Mouse (Mus musculus): ENCODE data around the gene Smco3. TPM values are rescaled to one million over a fixed set of nuclear protein-coding genes. Genes with fewer than 3 reads are reported as not detected.

Gene Smco3
- total and polyA plus RNA-seq, 2 experiments, result not detected

GRCm38 (mm10) chr6:136817549-136817948 lies 17.7 kb downstream of the Smco3 start:
- DNase-seq (ENCODE audit: extremely low read depth, low read depth, low spot score), result no peak
- no peak overlapping the region for H3K9ac ChIP-seq (ENCODE audit: low read depth, low read length)
- no peaks in the 10 kb centered on the region for H3K4me1 ChIP-seq (ENCODE audit: control insufficient read depth, insufficient read depth, low read length)
- TF ChIP-seq POLR2A (IDR thresholded peaks at IDR 0.05; ENCODE audit: extremely low read depth, insufficient read depth, low read length) (no peak), CTCF (IDR thresholded peaks at IDR 0.05; ENCODE audit: low read depth, low read length) (no peak)
- 93% methylated on average over 3 of the region's 3 CpGs for WGBS
- H3K79me2 ChIP-seq (ENCODE audit: control insufficient read depth, insufficient read depth, low read length), result no peaks in the 10 kb centered on the region
- no peaks in the 10 kb centered on the region for H3K27me3 ChIP-seq (ENCODE audit: control insufficient read depth, insufficient read depth, low read length)
- H3K4me3 ChIP-seq (ENCODE audit: insufficient read depth, low read depth, low read length), result no peak overlapping the region
- H3K36me3 ChIP-seq (ENCODE audit: control insufficient read depth, insufficient read depth, low read length), result peaks cover 68% of the 10 kb centered on the region
- no peak overlapping the region for H3K27ac ChIP-seq (replicated peaks; ENCODE audit: insufficient read depth, low read depth, low read length)

GRCm38 (mm10) chr6:136816826-136817225 lies 18.4 kb downstream of the Smco3 start:
- no peaks in the 10 kb centered on the region for H3K27me3 ChIP-seq (ENCODE audit: control insufficient read depth, insufficient read depth, low read length)
- TF ChIP-seq CTCF (IDR thresholded peaks at IDR 0.05; ENCODE audit: low read depth, low read length), result no peak
- no peak for TF ChIP-seq POLR2A (IDR thresholded peaks at IDR 0.05; ENCODE audit: extremely low read depth, insufficient read depth, low read length)
- H3K36me3 ChIP-seq (ENCODE audit: control insufficient read depth, insufficient read depth, low read length), result peaks cover 63% of the 10 kb centered on the region
- 92% methylated on average over 21 of the region's 21 CpGs for WGBS
- DNase-seq (ENCODE audit: extremely low read depth, low read depth, low spot score), result no peak
- no peaks in the 10 kb centered on the region for H3K4me1 ChIP-seq (ENCODE audit: control insufficient read depth, insufficient read depth, low read length)
- H3K27ac ChIP-seq (replicated peaks; ENCODE audit: insufficient read depth, low read depth, low read length), result no peak overlapping the region
- H3K4me3 ChIP-seq (ENCODE audit: insufficient read depth, low read depth, low read length), result no peak overlapping the region
- H3K79me2 ChIP-seq (ENCODE audit: control insufficient read depth, insufficient read depth, low read length), result no peaks in the 10 kb centered on the region
- no peak overlapping the region for H3K9ac ChIP-seq (ENCODE audit: low read depth, low read length)

- no peak overlapping the region for H3K27ac ChIP-seq (replicated peaks; ENCODE audit: insufficient read depth, low read depth, low read length)
- H3K4me3 ChIP-seq (ENCODE audit: insufficient read depth, low read depth, low read length), result no peak overlapping the region
- no peaks in the 10 kb centered on the region for H3K79me2 ChIP-seq (ENCODE audit: control insufficient read depth, insufficient read depth, low read length)
- no peak overlapping the region for H3K9ac ChIP-seq (ENCODE audit: low read depth, low read length)
- H3K4me1 ChIP-seq (ENCODE audit: control insufficient read depth, insufficient read depth, low read length), result no peaks in the 10 kb centered on the region
- WGBS, result 92% methylated on average over 7 of the region's 7 CpGs
- DNase-seq (ENCODE audit: extremely low read depth, low read depth, low spot score), result no peak
- TF ChIP-seq CTCF (IDR thresholded peaks at IDR 0.05; ENCODE audit: low read depth, low read length) (no peak), POLR2A (IDR thresholded peaks at IDR 0.05; ENCODE audit: extremely low read depth, insufficient read depth, low read length) (no peak)
- H3K27me3 ChIP-seq (ENCODE audit: control insufficient read depth, insufficient read depth, low read length), result no peaks in the 10 kb centered on the region
- peaks cover 49% of the 10 kb centered on the region for H3K36me3 ChIP-seq (ENCODE audit: control insufficient read depth, insufficient read depth, low read length)
These were observed 19.9 kb downstream of the Smco3 start for GRCm38 (mm10) chr6:136815381-136815780.

GRCm38 (mm10) chr6:136813117-136813516 lies 22.1 kb downstream of the Smco3 start:
- Histone ChIP-seq H3K4me3 (ENCODE audit: insufficient read depth, low read depth, low read length) (no peak overlapping the region), H3K27me3 (ENCODE audit: control insufficient read depth, insufficient read depth, low read length) (no peaks in the 10 kb centered on the region), H3K9ac (ENCODE audit: low read depth, low read length) (no peak overlapping the region), H3K27ac (replicated peaks; ENCODE audit: insufficient read depth, low read depth, low read length) (no peak overlapping the region), H3K4me1 (ENCODE audit: control insufficient read depth, insufficient read depth, low read length) (peaks cover 8% of the 10 kb centered on the region), H3K79me2 (ENCODE audit: control insufficient read depth, insufficient read depth, low read length) (no peaks in the 10 kb centered on the region; the same call in 1 of the 2 replicates), H3K36me3 (ENCODE audit: control insufficient read depth, insufficient read depth, low read length) (peaks cover 35% of the 10 kb centered on the region)
- DNase-seq (ENCODE audit: extremely low read depth, low read depth, low spot score), result no peak
- WGBS, result 61% methylated on average over 4 of the region's 4 CpGs
- no peak for TF ChIP-seq POLR2A (IDR thresholded peaks at IDR 0.05; ENCODE audit: extremely low read depth, insufficient read depth, low read length)

GRCm38 (mm10) chr6:136811196-136811595 lies 24.1 kb downstream of the Smco3 start:
- WGBS, result 76% methylated on average over 10 of the region's 10 CpGs
- Histone ChIP-seq H3K36me3 (ENCODE audit: control insufficient read depth, insufficient read depth, low read length) (peaks cover 21% of the 10 kb centered on the region), H3K27me3 (ENCODE audit: control insufficient read depth, insufficient read depth, low read length) (no peaks in the 10 kb centered on the region), H3K79me2 (ENCODE audit: control insufficient read depth, insufficient read depth, low read length) (no peaks in the 10 kb centered on the region; the same call in 1 of the 2 replicates), H3K27ac (replicated peaks; ENCODE audit: insufficient read depth, low read depth, low read length) (no peak overlapping the region), H3K4me3 (ENCODE audit: insufficient read depth, low read depth, low read length) (no peak overlapping the region), H3K9ac (ENCODE audit: low read depth, low read length) (no peak overlapping the region), H3K4me1 (ENCODE audit: control insufficient read depth, insufficient read depth, low read length) (peaks cover 8% of the 10 kb centered on the region)
- peak; percentile 71 for DNase-seq (ENCODE audit: extremely low read depth, low read depth, low spot score)
- TF ChIP-seq CTCF (IDR thresholded peaks at IDR 0.05; ENCODE audit: low read depth, low read length) (no peak), POLR2A (IDR thresholded peaks at IDR 0.05; ENCODE audit: extremely low read depth, insufficient read depth, low read length) (no peak)

GRCm38 (mm10) chr6:136809673-136810072 lies 25.6 kb downstream of the Smco3 start:
- Histone ChIP-seq H3K27me3 (ENCODE audit: control insufficient read depth, insufficient read depth, low read length) (no peaks in the 10 kb centered on the region), H3K36me3 (ENCODE audit: control insufficient read depth, insufficient read depth, low read length) (peaks cover 8% of the 10 kb centered on the region; the same call in 1 of the 2 replicates), H3K4me3 (ENCODE audit: insufficient read depth, low read depth, low read length) (no peak overlapping the region), H3K9ac (ENCODE audit: low read depth, low read length) (no peak overlapping the region), H3K4me1 (ENCODE audit: control insufficient read depth, insufficient read depth, low read length) (peaks cover 11% of the 10 kb centered on the region), H3K27ac (replicated peaks; ENCODE audit: insufficient read depth, low read depth, low read length) (no peak overlapping the region), H3K79me2 (ENCODE audit: control insufficient read depth, insufficient read depth, low read length) (no peaks in the 10 kb centered on the region; the same call in 1 of the 2 replicates)
- 67% methylated on average over 13 of the region's 13 CpGs for WGBS
- TF ChIP-seq CTCF (IDR thresholded peaks at IDR 0.05; ENCODE audit: low read depth, low read length) (no peak), POLR2A (IDR thresholded peaks at IDR 0.05; ENCODE audit: extremely low read depth, insufficient read depth, low read length) (no peak)
- DNase-seq (ENCODE audit: extremely low read depth, low read depth, low spot score), result no peak
